Mouse (Mus musculus) liver, embryonic 14.5 days (tissue): ENCODE results near the gene Oxgr1.
"Not testable (repeated sequence)": the region's sequence is repeated elsewhere in the genome, so short reads cannot be mapped to it uniquely, and the experiment has no call there.

Experiments
- CTCF ChIP-seq: IDR thresholded peaks from 2 replicates; pipeline ENCODE4 v1.5.1; 2016; ENCODE audit warnings: antibody characterized with exemption, low read depth, control low read depth
- EP300 ChIP-seq: IDR thresholded peaks from 2 replicates; pipeline ENCODE4 v1.6.1; 2016; ENCODE audit warnings: antibody characterized with exemption, low read depth

DNA sequence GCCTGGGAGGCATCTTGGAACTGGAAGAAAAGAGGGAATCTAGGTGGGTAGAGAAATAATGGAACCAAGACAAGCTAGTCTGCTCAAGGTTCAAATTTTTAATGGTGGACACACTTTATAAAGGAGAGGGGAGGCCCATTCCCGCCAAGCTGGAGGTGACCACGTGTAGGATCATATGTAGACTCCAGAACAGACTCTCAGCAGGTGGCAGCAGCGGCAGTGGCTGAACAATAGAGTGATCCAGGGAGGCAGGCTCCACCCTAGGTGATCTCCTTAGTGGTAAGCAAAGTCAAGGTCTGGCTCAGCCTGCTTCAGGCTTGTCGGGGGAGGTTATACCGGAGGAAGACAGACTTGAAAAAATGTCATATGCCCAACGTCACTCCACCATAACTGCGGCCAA lies 55.9 kb downstream of the Oxgr1 start:
- not testable (repeated sequence) for TF ChIP-seq CTCF, EP300
